Mouse (Mus musculus) brain, embryonic 14.5 days (tissue): ENCODE results near the gene Dcaf11.

Experiments
- CTCF ChIP-seq: fragments of 200-500 bp; IDR thresholded peaks from 2 replicates; pipeline ENCODE4 v1.5.1; 2012; ENCODE audit warnings: inconsistent platforms, mild to moderate bottlenecking, moderate library complexity, borderline replicate concordance; ENCODE audit not compliant: insufficient read depth, insufficient read length; ENCODE audit errors: extremely low read depth
- POLR2A ChIP-seq: fragments of 200-500 bp; IDR thresholded peaks from 2 replicates; pipeline ENCODE4 v1.6.1; 2012; ENCODE audit warnings: mild to moderate bottlenecking, inconsistent platforms, borderline replicate concordance; ENCODE audit not compliant: poor library complexity, insufficient read depth, insufficient read length, severe bottlenecking; ENCODE audit errors: extremely low read depth

- TF ChIP-seq CTCF (no peak), POLR2A (no peak)
Observed at GRCm38 (mm10) chr14:55550191-55550590, 9.6 kb upstream of the Dcaf11 start.
